Mouse (Mus musculus) kidney, embryonic 15.5 days (tissue): ENCODE measurements around the gene Kynu. TPM values are rescaled to one million over a fixed set of nuclear protein-coding genes. Genes with fewer than 3 reads are reported as not detected.

Experiments used
- ATAC-seq: fragments of 200-750 bp; cut with Nextera tagmentation; replicated peaks from 2 replicates; pipeline ENCODE4 v1.8.0; 2017; ENCODE audit warnings: moderate TSS enrichment; ENCODE audit not compliant: low FRiP score
- H3K27ac ChIP-seq: fragments of 300-500 bp; sonication (generic); 2 replicates; pipeline ENCODE4 v1.5.1; 2015; ENCODE audit warnings: mild to moderate bottlenecking, inconsistent platforms
- H3K27me3 ChIP-seq: fragments of 300-500 bp; sonication (generic); 2 replicates; pipeline ENCODE4 v1.6.1; 2015; ENCODE audit warnings: inconsistent platforms
- H3K36me3 ChIP-seq: fragments of 300-500 bp; sonication (generic); 2 replicates; pipeline ENCODE4 v1.6.1; 2015; ENCODE audit warnings: inconsistent platforms
- H3K4me1 ChIP-seq: fragments of 300-500 bp; sonication (generic); 2 replicates; pipeline ENCODE4 v1.6.1; 2015; ENCODE audit warnings: inconsistent platforms
- H3K4me2 ChIP-seq: fragments of 300-500 bp; sonication (generic); 2 replicates; pipeline ENCODE4 v1.6.1; 2015; ENCODE audit warnings: moderate library complexity, mild to moderate bottlenecking, inconsistent platforms
- H3K4me3 ChIP-seq: fragments of 300-500 bp; sonication (generic); replicated peaks from 2 replicates; pipeline ENCODE4 v1.5.1; 2015; ENCODE audit warnings: mild to moderate bottlenecking, inconsistent platforms
- H3K9ac ChIP-seq: fragments of 300-500 bp; sonication (generic); 2 replicates; pipeline ENCODE4 v1.6.1; 2015; ENCODE audit warnings: mild to moderate bottlenecking, inconsistent platforms
- H3K9me3 ChIP-seq: fragments of 300-500 bp; sonication (generic); replicated peaks from 2 replicates; pipeline ENCODE4 v1.6.1; 2016; ENCODE audit warnings: inconsistent platforms
- WGBS: fragments of 180-500 bp; shearing (Covaris S2); methylation state at CpG from one replicate; pipeline ENCODE4 v1.1.7; 2015; ENCODE audit warnings: mixed read lengths; 5-methylcytosine and 5-hydroxymethylcytosine counted together
- polyA plus RNA-seq: library from polyadenylated mRNA; unstranded; fragments of >200 nt; fragmentation: Nextera tagmentation; extraction: Ambion mirVana; gene quantifications from 2 replicates; pipeline ENCODE4 v1.2.1, GENCODE M21; 2015

The Kynu gene
- polyA plus RNA-seq = 4.7 and 5.9 TPM in 2 replicates

DNA sequence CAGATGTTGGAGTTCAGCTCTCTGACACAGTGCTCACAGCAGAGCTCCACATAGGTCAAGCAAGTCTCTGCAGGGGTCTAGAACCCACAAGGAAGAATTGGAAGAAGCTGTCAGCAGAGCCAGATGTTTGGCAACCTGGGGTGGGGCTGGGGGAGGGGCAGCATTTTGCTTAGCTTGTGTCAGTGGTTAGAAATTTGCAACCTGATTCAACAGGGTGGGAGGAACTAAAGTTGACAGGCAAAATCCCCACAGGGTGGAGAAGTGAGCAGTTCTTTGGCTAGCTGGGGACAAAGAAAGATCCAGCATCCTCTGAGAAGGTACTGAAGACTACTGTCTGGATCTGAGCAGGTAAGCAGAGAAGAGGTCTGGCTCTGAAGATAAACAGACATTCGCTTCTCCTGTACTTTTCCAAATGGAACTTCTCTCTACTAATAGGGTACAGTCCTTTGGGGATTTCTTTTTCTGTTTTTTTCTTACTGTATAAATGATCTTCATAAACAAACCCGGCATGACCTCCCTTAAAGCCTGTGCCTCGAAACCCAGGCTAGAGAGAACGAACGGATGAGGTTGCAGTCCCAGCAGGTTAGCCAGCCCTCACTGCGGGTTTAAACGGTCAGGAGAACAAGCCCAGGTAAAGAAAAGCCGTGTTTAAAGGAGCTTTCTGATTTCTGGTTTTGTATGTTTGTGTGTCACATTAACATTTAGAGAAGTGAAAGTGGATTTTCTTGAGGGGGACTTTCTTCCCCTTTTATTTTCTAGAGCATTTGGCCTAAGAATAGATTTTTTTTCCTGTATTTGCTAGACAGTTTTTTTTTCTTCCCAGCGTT lies at the start of gene Kynu:
Kynu (plus strand) TSS at position 268 of the 827 bp plus-strand sequence.
- Histone ChIP-seq H3K4me3 (peak within 1 kb of the TSS; percentile 10; the same call in 1 of the 2 replicates), H3K36me3 (no peaks in the 10 kb centered on the region), H3K4me1 (peaks cover 5% of the 10 kb centered on the region; the same call in 1 of the 2 replicates), H3K4me2 (peak within 1 kb of the TSS; percentile 30), H3K27ac (peak within 1 kb of the TSS; percentile 19; the same call in 1 of the 2 replicates), H3K9me3 (no peaks in the 10 kb centered on the region), H3K27me3 (no peaks in the 10 kb centered on the region), H3K9ac (no peak within 1 kb of the TSS)
- 23% methylated on average over 9 of the region's 9 CpGs for WGBS
- peak; percentile 75 for ATAC-seq

DNA sequence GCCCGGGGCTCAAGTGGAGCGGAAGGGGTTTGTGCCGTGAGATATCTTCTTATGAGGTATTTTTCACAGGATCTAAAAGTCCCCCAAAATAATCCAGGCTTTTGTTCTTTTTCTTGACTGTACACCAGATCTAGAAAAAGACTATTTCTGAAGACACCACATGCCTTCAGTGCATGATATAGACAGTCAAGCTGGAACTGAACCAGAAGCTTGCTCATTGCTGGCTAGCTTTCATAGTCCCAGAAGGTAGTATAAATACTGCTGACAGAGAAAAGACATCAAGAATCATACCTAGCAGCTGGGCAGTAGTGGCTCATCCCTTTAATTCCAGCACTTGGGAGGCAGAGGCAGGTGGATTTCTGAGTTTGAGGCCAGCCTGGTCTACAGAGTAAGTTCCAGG lies 48.9 kb upstream of the Kynu start:
- H3K36me3 ChIP-seq = no peaks in the 10 kb centered on the region
- H3K4me3 ChIP-seq = no peak overlapping the region
- no peak for ATAC-seq
- 95% methylated on average over 3 of the region's 3 CpGs for WGBS
- H3K4me1 ChIP-seq = no peaks in the 10 kb centered on the region
- no peak overlapping the region for H3K4me2 ChIP-seq
- H3K27me3 ChIP-seq = no peaks in the 10 kb centered on the region
- H3K9ac ChIP-seq = no peak overlapping the region
- no peaks in the 10 kb centered on the region for H3K9me3 ChIP-seq
- H3K27ac ChIP-seq = no peak overlapping the region

DNA sequence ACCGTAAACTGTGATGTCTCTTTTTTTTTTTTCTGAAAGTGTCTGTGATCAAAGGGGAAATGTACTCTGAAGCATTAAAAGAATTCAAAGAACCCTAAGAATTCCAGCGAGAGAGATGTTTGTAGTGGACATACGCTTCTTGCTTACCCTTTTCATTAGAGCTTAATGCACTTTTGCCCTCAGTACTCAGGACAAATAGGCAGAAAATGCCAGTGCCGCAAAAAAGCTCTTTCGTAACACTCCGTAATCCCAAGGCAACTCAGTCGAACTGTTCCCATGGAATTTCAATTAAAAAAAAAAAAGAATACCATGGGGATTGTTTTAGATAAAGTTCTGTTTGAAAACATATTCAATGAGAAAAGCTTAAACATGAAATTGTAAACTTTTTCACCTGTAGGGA lies 41.3 kb upstream of the Kynu start:
- no peaks in the 10 kb centered on the region for H3K9me3 ChIP-seq
- no peaks in the 10 kb centered on the region for H3K36me3 ChIP-seq
- H3K4me2 ChIP-seq = no peak overlapping the region
- H3K27ac ChIP-seq = no peak overlapping the region
- WGBS = 64% methylated on average over 7 of the region's 7 CpGs
- H3K4me1 ChIP-seq = no peaks in the 10 kb centered on the region
- no peak for ATAC-seq
- no peaks in the 10 kb centered on the region for H3K27me3 ChIP-seq
- H3K4me3 ChIP-seq = no peak overlapping the region
- H3K9ac ChIP-seq = no peak overlapping the region

DNA sequence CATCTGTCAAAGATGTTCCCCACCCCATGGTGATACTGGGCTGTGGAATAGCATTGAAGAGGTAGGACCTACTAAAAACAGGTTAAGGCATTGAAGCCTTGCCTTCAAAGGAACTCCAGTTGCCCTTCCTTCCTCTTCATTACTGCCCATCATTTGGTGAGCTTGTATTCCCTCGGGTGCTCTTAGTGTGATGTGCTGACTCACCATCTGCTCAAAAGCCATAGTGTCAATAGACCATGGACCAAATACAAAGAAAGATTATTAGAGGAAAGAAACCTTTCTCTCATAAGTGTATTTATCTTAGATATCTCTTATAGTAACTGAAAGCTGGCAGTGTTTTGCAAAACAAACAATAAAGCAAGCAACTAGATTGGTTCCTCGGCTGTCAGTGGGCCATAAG lies 20.7 kb upstream of the Kynu start:
- no peak overlapping the region for H3K4me3 ChIP-seq
- no peak for ATAC-seq
- 76% methylated on average over 2 of the region's 2 CpGs for WGBS
- H3K4me2 ChIP-seq = no peak overlapping the region
- H3K9me3 ChIP-seq = no peaks in the 10 kb centered on the region
- no peak overlapping the region for H3K9ac ChIP-seq
- H3K27me3 ChIP-seq = no peaks in the 10 kb centered on the region
- no peak overlapping the region for H3K27ac ChIP-seq
- H3K36me3 ChIP-seq = no peaks in the 10 kb centered on the region
- H3K4me1 ChIP-seq = no peaks in the 10 kb centered on the region

DNA sequence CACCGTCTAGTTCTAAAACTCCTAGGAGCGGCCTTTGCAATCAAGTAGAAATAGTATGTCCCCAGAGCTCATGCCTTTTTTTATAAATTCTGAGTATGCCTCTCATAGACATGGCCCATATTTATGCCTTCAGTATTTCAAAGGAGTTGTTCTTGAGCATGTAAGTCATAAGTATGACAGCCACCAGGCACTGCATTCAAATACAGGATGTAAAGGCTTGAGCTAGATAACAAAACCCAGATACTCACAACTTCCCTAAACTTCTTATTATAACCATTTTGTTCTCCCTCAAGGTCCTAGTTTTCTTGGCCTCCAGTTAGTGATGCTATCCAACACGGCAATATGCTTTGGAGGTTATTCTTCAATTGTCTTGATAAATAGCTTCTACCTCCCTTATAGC lies 12.5 kb upstream of the Kynu start:
- no peaks in the 10 kb centered on the region for H3K9me3 ChIP-seq
- H3K27me3 ChIP-seq = no peaks in the 10 kb centered on the region
- WGBS = 82% methylated on average over 3 of the region's 3 CpGs
- H3K4me2 ChIP-seq = no peak overlapping the region
- H3K27ac ChIP-seq = no peak overlapping the region
- no peaks in the 10 kb centered on the region for H3K4me1 ChIP-seq
- no peaks in the 10 kb centered on the region for H3K36me3 ChIP-seq
- no peak overlapping the region for H3K4me3 ChIP-seq
- no peak for ATAC-seq
- H3K9ac ChIP-seq = no peak overlapping the region

DNA sequence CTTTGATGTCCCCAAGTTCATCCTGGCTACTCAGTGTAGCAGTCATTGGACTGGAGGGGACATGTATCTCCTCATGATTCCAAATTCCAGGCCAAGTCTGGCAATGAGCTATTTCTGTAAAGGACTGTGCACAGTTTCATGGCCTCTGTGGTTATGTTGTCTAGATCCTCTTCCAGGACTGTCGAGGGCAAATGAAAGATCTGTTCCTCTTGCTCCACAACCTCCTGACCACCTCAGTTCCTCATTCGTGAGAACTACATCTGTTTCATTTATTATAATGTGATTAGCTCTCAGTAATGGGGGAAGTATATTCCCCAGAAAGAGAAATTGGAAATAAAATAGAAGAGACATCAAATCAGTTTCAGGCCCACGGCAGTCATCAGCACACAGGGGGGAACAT lies 9.5 kb upstream of the Kynu start:
- 80% methylated on average over 3 of the region's 3 CpGs for WGBS
- Histone ChIP-seq H3K9ac (no peak overlapping the region), H3K9me3 (no peaks in the 10 kb centered on the region), H3K27me3 (no peaks in the 10 kb centered on the region), H3K4me1 (no peaks in the 10 kb centered on the region), H3K27ac (no peak overlapping the region), H3K4me2 (no peak overlapping the region), H3K36me3 (no peaks in the 10 kb centered on the region), H3K4me3 (no peak overlapping the region)
- ATAC-seq = no peak

DNA sequence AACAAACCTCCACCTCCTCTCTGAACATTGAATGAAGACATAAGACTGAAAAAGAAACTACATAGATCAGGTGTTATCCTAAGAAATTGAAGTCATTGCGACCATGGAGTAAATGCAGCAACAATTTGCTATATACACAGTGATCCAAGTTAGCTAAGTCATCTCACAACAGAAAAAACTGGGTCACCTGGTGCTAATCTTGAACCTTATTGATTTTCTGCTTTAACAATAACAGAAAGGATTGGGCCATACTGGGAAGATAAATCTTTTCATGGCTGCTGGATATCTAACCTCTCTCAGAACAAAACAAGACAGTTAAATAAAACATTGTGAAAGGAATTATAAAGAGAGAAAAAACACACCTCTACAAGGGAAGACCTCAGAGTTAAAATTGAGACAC lies 8.7 kb upstream of the Kynu start:
- Histone ChIP-seq H3K9ac (no peak overlapping the region), H3K27me3 (no peaks in the 10 kb centered on the region), H3K9me3 (no peaks in the 10 kb centered on the region), H3K4me1 (no peaks in the 10 kb centered on the region), H3K4me3 (no peak overlapping the region), H3K4me2 (no peak overlapping the region), H3K27ac (no peak overlapping the region), H3K36me3 (no peaks in the 10 kb centered on the region)
- WGBS = 89% methylated on average over 1 of the region's 1 CpGs
- ATAC-seq = no peak

DNA sequence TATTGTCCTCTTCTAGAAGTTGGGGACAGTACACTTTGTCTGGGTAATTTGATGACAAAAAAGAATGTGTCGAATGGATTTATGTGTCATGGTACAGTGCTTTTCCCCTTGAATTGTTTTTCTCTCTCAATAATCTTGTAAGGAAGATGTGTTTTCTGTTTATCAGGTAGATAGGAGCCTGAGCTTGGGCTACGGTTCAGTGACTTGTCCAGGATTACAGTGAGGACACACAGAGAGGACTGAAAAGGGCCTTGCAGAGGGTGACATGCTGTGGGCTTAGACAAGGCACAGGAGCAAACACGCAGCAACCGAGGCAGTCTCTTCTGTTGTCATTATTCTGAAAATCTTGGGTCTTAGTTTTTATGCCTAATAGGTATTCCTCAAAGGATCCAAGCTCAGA lies 913 bp upstream of the Kynu start:
- H3K9ac ChIP-seq = no peak overlapping the region
- H3K9me3 ChIP-seq = no peaks in the 10 kb centered on the region
- no peak overlapping the region for H3K4me3 ChIP-seq
- no peak overlapping the region for H3K4me2 ChIP-seq
- WGBS = 63% methylated on average over 4 of the region's 4 CpGs
- peaks cover 5% of the 10 kb centered on the region; the same call in 1 of the 2 replicates for H3K4me1 ChIP-seq
- peak; percentile 53; the same call in 1 of the 2 replicates for ATAC-seq
- H3K27me3 ChIP-seq = no peaks in the 10 kb centered on the region
- no peak overlapping the region for H3K27ac ChIP-seq
- no peaks in the 10 kb centered on the region for H3K36me3 ChIP-seq

DNA sequence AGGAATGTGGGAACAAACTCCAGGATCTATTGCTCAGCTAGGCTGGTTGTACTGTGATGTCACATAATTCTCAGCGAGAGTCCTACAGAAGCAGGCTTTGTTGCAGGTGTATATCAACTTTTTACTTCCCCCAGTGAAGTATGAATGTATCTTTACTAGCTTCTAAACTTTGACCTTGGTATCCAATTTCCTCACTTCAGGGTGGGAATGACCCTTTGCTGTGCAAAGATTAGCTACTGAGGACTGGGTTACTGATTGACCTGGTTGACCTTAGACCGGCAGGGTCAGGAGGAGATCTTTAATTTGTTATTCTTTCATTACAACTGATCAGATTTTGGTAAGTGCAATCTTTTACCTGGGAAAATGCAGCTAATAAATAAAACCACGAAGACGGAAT lies 758 bp downstream of the Kynu start:
- Histone ChIP-seq H3K9me3 (no peaks in the 10 kb centered on the region), H3K27ac (0 out of 2 replicates have a peak overlapping the region, but pooled peaks have one; percentile 19), H3K4me2 (peak overlapping the region; percentile 30), H3K9ac (no peak overlapping the region), H3K4me3 (peak overlapping the region; percentile 10; the same call in 1 of the 2 replicates), H3K4me1 (peaks cover 5% of the 10 kb centered on the region; the same call in 1 of the 2 replicates), H3K36me3 (no peaks in the 10 kb centered on the region), H3K27me3 (no peaks in the 10 kb centered on the region)
- WGBS = 37% methylated on average over 4 of the region's 4 CpGs
- ATAC-seq = peak; percentile 76

DNA sequence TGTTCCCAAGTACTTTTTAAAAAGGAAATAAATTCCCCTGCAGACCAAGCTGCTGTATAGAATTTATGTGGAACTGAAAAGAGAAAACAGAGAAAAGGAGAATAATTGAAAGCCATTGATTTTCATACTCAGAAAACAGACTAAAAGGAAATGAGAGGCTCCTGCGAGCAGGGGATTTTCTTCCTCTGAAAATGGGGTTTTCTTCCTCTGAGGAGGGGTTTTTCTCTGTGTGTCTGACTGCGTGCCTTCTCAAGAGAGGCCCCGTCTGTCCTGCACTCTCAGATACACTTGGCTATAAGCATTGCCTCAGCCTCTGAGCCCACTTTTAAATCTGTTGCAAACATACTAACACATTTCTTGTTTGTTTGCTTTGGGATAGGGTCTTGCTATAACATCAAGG lies 1.9 kb downstream of the Kynu start:
- H3K4me1 ChIP-seq = peaks cover 5% of the 10 kb centered on the region; the same call in 1 of the 2 replicates
- no peaks in the 10 kb centered on the region for H3K36me3 ChIP-seq
- H3K4me2 ChIP-seq = no peak overlapping the region
- 88% methylated on average over 3 of the region's 3 CpGs for WGBS
- H3K27me3 ChIP-seq = no peaks in the 10 kb centered on the region
- no peak overlapping the region for H3K4me3 ChIP-seq
- ATAC-seq = no peak
- no peak overlapping the region for H3K9ac ChIP-seq
- H3K27ac ChIP-seq = no peak overlapping the region
- H3K9me3 ChIP-seq = no peaks in the 10 kb centered on the region

DNA sequence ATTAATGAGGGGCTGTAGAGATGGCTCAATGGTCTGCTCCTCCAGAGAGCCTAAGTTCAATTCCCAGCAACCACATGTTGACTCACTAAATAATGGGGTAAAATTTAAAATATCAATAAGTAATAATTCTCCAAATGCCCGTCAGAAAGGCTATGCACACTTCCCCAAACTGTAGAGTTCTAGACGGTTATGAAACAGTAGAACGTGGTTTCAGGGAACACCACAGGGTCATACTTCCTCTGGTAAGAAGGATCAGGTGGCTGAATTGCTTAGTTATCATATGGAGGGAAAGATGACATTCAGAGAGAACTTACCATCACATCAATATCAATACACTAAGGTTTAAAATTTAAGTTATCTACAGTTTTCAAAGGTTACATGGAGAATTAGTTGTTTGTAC lies 6.1 kb downstream of the Kynu start:
- Histone ChIP-seq H3K9me3 (no peaks in the 10 kb centered on the region), H3K9ac (no peak overlapping the region), H3K4me2 (no peak overlapping the region), H3K4me3 (no peak overlapping the region), H3K4me1 (no peaks in the 10 kb centered on the region), H3K27ac (no peak overlapping the region), H3K27me3 (no peaks in the 10 kb centered on the region), H3K36me3 (no peaks in the 10 kb centered on the region)
- 91% methylated on average over 3 of the region's 3 CpGs for WGBS
- ATAC-seq = no peak

DNA sequence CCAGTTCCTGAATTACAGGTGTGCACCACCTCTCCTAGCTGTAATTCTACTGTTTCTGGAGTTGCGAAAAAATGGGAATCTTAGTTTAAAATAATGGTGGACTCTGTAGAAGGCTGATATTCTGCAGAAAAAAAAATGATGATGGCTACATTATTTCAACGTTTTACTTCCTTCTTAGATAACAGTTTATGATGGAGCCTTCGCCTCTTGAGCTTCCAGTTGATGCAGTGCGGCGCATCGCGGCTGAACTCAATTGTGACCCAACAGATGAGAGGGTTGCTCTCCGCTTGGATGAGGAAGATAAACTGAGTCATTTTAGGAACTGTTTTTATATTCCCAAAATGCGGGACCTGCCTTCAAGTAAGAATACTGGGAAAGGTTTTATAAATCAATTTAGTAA lies 7.7 kb downstream of the Kynu start:
- WGBS = 91% methylated on average over 9 of the region's 9 CpGs
- ATAC-seq = no peak
- Histone ChIP-seq H3K9ac (no peak overlapping the region), H3K36me3 (no peaks in the 10 kb centered on the region), H3K4me2 (no peak overlapping the region), H3K9me3 (no peaks in the 10 kb centered on the region), H3K27ac (no peak overlapping the region), H3K4me3 (no peak overlapping the region), H3K27me3 (no peaks in the 10 kb centered on the region), H3K4me1 (no peaks in the 10 kb centered on the region)
